Mouse (Mus musculus) layer of hippocampus, postnatal 36 days (tissue): Measurements from ENCODE around the gene Chd4. TPM values are rescaled to one million over a fixed set of nuclear protein-coding genes. Genes with fewer than 3 reads are reported as not detected.
A peak's percentile ranks its signal among the peaks of the same experiment; 100 is the strongest.
"Not testable (repeated sequence)": the region's sequence is repeated elsewhere in the genome, so short reads cannot be mapped to it uniquely, and the experiment has no call there.

Experiments used
- DNase-seq, 2 experiments: peaks; one replicate each; pipeline ENCODE4 v3.0.0; 2022
- microRNA-seq, 2 experiments: library from miRNA; unstranded; fragments of <30 nt; microRNA quantifications; one replicate each; pipeline ENCODE4 v1.2.0; 2021
- total RNA-seq, 2 experiments: library from RNA; stranded (reverse); gene quantifications; 2 replicates each; pipeline ENCODE4 v1.2.3; 2021

Chd4 gene
- total RNA-seq, 2 experiments from 2014 or later = 172 to 173 TPM

DNA sequence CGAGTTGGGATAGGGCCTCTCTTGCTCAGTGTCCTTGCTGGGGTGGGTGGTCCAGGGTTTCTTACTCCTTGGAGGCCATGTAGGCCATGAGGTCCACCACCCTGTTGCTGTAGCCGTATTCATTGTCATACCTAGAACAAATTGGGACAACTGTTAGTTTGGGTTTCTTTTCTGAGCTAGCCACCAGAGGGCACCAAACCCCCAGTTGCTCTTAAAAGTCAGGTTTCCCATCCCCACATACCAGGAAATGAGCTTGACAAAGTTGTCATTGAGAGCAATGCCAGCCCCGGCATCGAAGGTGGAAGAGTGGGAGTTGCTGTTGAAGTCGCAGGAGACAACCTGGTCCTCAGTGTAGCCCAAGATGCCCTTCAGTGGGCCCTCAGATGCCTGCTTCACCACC lies 66.2 kb downstream of the Chd4 start:
- peak; percentile 62 to 65 for DNase-seq

DNA sequence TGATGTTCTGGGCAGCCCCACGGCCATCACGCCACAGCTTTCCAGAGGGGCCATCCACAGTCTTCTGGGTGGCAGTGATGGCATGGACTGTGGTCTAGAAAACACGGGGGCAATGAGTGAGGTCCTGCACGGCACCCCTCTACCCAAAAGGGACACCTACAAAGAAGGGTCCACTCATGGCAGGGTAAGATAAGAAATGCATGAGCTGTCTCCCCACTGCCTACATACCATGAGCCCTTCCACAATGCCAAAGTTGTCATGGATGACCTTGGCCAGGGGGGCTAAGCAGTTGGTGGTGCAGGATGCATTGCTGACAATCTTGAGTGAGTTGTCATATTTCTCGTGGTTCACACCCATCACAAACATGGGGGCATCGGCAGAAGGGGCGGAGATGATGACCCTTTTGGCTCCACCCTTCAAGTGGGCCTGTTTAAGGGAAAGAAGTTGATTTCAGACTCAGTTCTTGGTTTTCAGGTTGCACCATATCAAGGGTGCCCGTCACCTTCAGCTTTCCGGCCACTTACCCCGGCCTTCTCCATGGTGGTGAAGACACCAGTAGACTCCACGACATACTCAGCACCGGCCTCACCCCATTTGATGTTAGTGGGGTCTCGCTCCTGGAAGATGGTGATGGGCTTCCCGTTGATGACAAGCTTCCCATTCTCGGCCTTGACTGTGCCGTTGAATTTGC lies 67.0 kb downstream of the Chd4 start:
- DNase-seq = not testable (repeated sequence)

DNA sequence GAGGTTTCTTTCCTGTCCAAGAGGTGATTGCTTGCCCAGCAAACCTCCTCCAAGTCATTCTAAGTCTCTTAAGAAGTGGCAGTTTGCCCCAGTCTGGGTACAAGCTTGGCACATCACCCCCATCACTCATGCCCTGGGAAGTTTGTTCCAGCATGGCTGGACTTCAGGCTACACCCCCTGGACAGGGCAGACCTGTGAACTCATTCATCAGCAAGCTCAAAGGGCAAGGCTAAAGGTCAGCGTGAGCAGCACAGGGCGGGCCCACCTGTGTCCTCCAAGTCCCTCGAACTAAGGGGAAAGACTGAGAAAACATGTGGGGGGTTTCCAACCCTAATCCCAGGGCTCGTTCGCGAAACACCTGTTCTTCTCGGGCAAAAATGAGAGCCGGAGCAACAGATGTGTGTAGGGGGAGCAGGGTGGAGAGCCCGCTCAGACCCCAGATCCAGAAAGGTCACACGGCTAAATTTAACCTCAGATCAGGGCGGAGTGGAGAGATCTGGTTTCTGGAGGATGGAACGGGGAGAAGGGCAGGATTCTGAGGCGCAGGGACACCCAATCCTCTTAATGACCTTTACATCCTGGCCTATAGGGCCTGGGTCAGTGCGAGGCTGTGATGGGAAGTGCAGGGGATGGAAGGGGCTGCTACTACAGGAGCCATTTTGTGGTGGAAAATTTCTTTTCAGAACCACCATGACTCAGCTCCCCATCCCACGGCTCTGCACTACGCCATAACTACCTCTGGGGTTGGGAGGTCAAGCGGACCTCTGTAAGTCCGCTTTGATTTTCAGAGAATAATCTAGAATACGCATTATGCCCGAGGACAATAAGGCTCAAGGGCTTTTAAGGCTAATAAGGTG lies 68.2 kb downstream of the Chd4 start:
- DNase-seq = peak; percentile 53

DNA sequence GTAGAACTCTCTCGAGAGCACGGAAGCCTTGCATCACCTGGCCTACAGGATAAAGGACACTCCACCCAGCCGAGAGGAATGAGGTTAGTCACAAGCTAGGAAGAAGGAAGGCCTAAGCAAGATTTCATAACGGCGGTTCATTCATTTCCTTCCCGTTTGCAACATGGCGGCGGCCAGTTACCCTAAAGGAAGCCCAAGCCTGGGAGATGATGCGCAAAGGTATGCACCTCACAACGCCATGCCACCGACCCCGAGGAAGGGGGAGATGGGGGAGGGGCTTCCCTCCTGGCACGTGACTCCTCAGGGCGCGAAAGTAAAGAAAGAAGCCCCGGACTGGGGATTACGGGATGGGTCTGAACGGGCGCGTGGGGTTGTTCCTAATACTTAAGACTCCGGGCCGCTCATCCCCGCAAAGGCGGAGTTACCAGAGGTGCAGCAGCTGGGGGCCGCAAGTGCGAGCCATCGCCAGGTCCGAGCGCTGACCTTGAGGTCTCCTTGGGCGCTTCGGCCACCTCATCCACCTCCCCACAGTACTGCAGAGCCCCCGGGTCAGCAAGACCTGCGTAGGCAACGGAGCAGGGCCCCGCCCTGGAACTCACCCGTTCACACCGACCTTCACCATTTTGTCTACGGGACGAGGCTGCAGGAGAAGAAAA lies 69.0 kb downstream of the Chd4 start:
- DNase-seq = peak; percentile 44 to 45

- peak; percentile 98 for DNase-seq
Measured at GRCm38 (mm10) chr6:125165328-125165891, 69.6 kb downstream of the Chd4 start.

DNA sequence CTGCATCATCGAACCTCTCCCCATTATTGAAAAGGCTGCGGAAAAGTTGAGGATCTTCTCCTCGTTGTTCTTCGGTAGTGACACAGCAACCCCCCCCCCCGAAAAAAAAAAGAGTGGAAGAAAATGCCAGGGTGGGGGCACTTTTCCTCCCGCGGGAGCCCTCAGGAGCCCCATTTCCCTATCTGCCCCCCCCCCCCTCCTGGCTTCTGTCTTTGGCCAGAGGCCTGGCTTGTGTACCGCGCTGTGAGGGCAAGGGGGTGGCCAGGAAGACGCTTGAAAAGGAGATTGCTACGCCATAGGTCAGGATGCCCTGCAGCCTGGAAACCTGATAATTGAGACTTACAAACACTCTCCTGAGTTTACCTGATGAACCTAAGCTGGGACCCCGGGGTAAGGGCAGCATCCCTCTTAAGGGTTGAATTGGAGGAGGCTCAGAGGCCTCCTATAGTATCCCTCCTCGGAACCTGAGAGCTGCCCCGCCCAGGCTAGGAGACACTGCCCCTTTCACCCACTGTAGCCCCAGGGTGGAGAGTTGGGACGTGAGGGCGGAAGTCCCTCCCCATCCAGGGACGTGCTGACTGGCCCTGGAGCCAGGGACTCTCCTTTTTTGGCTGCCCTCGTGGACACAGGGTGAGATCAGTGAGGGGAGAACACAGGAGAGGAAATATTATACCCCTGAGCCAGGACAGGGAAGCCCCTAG lies 70.4 kb downstream of the Chd4 start, which contains the start of gene Gapdh:
Gene Gapdh, minus strand, starts transcription at position 417 of the 701 bp plus-strand sequence.
- no peak for DNase-seq

DNA sequence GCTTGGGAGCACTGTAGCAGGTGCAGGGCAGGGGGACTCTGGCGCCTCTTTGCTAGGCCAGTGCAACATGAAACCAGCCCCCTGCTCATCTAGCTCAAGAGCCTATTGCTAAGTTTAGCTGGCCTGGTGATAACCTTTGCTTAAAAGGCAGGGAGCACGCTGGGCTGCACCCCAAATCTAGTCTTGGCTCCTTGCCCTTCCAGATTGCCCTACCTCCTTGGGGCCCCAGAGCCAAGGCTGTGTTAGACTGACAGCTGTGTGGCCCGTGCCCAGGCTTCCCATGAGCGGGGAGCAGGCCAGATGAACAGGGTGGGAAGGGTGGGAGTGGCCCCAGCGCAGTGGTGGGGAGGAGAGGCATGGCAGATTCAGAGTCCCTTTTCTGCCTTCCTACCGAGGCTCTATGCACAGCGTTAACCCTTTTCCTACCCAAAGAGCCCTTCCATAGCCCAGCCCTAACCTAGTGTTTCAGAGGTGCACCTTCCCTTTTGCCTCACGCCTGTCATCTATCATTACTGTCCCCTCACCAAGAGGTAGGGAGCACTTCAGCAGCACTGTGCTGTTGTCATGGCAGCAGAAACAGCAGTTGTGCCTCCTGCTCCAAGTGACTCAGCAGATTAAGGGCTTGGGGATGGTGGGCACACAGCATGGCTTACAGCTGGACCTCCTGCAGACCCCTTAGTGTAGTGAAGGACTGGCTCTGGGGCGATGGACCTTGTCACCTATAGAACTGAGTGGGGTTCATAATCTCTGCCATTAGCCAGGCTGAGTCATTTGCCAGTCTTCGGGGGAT lies 71.3 kb downstream of the Chd4 start:
- DNase-seq = peak; percentile 55 to 59

DNA sequence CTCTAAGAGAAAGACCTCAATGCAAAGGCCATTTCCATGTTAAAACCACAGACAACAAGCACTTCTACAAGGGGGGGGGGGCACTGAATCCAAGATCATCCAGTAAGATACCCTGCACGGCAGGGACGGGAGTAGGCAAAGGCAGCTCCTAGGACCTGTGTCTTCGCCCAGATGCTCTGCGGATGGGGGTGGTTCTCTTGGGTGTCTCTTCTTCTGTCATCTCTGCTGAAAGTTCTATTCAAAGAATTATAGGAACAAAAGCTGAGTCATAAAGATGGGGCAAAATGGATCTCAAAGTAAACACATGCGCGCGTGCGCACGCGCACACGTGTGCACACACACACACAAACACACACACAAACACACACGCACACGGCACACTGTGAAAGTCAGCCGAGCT lies 72.3 kb downstream of the Chd4 start:
- DNase-seq = no peak

GRCm38 (mm10) chr6:125170194-125170593 lies 74.4 kb downstream of the Chd4 start:
- no peak for DNase-seq

GRCm38 (mm10) chr6:125172474-125172873 lies 76.7 kb downstream of the Chd4 start:
- DNase-seq = no peak

DNA sequence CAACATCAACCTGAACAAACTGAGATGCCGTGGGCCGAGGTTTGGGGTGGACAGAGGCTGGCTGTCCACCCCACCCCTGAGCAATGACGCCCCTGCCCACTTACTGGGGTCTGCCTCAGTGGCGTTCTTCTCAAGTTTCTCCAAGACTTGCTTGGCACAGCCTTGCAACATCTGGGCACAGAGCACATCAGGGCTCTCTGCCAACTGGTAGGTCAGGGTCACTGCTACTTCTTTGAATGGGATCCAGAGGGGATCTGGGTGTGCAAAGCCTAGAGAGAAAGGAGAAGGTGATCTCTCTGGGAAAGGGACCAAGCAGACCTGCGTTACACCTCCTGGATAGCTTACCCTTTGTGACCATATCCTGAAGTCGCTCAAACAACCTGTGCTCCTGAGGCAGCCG lies 77.5 kb downstream of the Chd4 start:
- no peak for DNase-seq

DNA sequence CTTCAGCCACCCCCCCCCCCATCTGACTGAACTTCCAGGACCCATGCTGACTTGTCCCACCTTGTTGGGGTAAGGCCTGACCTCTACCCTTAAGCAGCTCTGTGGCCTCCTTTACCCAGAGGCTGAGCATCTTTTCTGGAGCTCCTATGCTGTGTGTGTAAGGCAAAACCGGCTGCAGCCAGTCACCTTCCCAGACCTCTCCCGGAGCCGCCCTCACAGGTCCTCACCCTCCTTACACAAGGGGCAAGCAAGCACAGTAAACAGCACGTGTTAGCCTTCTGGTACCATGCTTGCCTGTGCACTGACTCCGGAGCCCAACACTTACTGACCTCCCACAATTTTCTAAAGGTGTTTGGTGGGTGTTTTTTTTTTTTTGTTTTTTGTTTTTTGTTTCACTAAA lies 79.7 kb downstream of the Chd4 start:
- no peak for DNase-seq

GRCm38 (mm10) chr6:125179601-125180000 lies 83.8 kb downstream of the Chd4 start:
- DNase-seq = no peak

Small RNAs within 50 kb of the gene (microRNA-seq; reads per million reads assigned to microRNA genes)
- 0.30 to 1.5 reads per million in 2 experiments for gene Mir7045

Other genes with a start within 250 kb of the Chd4 start
- gene P3h3, start 238.2 kb upstream of the Chd4 start, total RNA-seq = 10 to 100 TPM; 30.4 to 37.1 TPM
- gene Gpr162, start 232.0 kb upstream of the Chd4 start, total RNA-seq = 100 to 1,000 TPM; 180 to 187 TPM
- under 1 TPM in 1 of 2 experiments, not detected in 1; 0.23 TPM for gene Cd4, start 207.8 kb upstream of the Chd4 start, total RNA-seq
- gene Lag3, start 184.3 kb upstream of the Chd4 start, total RNA-seq = 1 to 10 TPM; 2.1 to 2.3 TPM
- gene Ptms, start 175.9 kb upstream of the Chd4 start, total RNA-seq = 1,000 to 10,000 TPM; 1,023 to 1,087 TPM
- 100 to 1,000 TPM; 630 to 652 TPM for gene Mlf2, start 164.6 kb upstream of the Chd4 start, total RNA-seq
- gene Cops7a, start 130.4 kb upstream of the Chd4 start, total RNA-seq = 100 to 1,000 TPM; 149 TPM
- 100 to 1,000 TPM; 163 to 173 TPM for gene Pianp, start 99.3 kb upstream of the Chd4 start, total RNA-seq
- gene Zfp384, start 86.8 kb upstream of the Chd4 start, total RNA-seq = 10 to 100 TPM; 43.9 to 48.9 TPM
- 10 to 100 TPM; 56.9 to 65.7 TPM for gene Ing4, start 56.2 kb upstream of the Chd4 start, total RNA-seq
- 10 to 100 TPM; 13.4 to 17.8 TPM for gene Acrbp, start 46.3 kb upstream of the Chd4 start, total RNA-seq
- under 1 TPM; 0.53 to 0.75 TPM for gene Lpar5, start 28.1 kb upstream of the Chd4 start, total RNA-seq
- gene Nop2, start 35.9 kb downstream of the Chd4 start, total RNA-seq = 10 to 100 TPM; 30.2 to 34.4 TPM
- 10 to 100 TPM; 67.5 to 68.9 TPM for gene Iffo1, start 49.3 kb downstream of the Chd4 start, total RNA-seq
- gene Gapdh, start 70.5 kb downstream of the Chd4 start, total RNA-seq = 1,000 to 10,000 TPM; 2,301 to 2,480 TPM
- 10 to 100 TPM; 22.8 to 26.5 TPM for gene Ncapd2, start 95.7 kb downstream of the Chd4 start, total RNA-seq
- gene Mrpl51, start 95.8 kb downstream of the Chd4 start, total RNA-seq = 10 to 100 TPM; 70.7 to 72.3 TPM
- 10 to 100 TPM; 75.3 to 80.4 TPM for gene Vamp1, start 119.6 kb downstream of the Chd4 start, total RNA-seq
- gene Tapbpl, start 135.9 kb downstream of the Chd4 start, total RNA-seq = 1 to 10 TPM; 3.3 TPM
- not detected for gene Cd27, start 141.0 kb downstream of the Chd4 start, total RNA-seq
- gene Tuba3a, start 190.1 kb downstream of the Chd4 start, total RNA-seq = not detected
- gene Ltbr, start 217.9 kb downstream of the Chd4 start, total RNA-seq = 1 to 10 TPM; 6.9 to 7.0 TPM
- gene Scnn1a, start 224.7 kb downstream of the Chd4 start, total RNA-seq = 1 to 10 TPM; 4.1 to 4.3 TPM